Mouse (Mus musculus) activated CD4-positive, CD25-positive, alpha-beta regulatory T cell (primary cell): ENCODE results near the gene Lysmd1. TPM values are rescaled to one million over a fixed set of nuclear protein-coding genes. Genes with fewer than 3 reads are reported as not detected.

Experiments
- polyA plus RNA-seq, 2 experiments: library from polyadenylated mRNA; unstranded; fragments of 100-300 nt; shearing (Covaris generic); gene quantifications; one replicate each; pipeline ENCODE4 v1.2.1; 2017

Gene Lysmd1
- 10 to 100 TPM; 23.6 to 34.9 TPM for polyA plus RNA-seq

GRCm38 (mm10) chr3:95133680-95134101 lies at the start of gene Lysmd1, which contains the start of gene Scnm1:
Gene Lysmd1 (plus strand): TSS chr3:95134088.
Gene Scnm1 (minus strand): TSS chr3:95134011.

GRCm38 (mm10) chr3:95106338-95107117 lies 27.4 kb upstream of the Lysmd1 start, which contains the start of gene Pip5k1a:
Gene Pip5k1a (minus strand): TSS chr3:95106930.

GRCm38 (mm10) chr3:95110911-95111726 lies 22.8 kb upstream of the Lysmd1 start, which contains the start of gene Vps72:
Gene Vps72 (plus strand): TSS chr3:95111022.

DNA sequence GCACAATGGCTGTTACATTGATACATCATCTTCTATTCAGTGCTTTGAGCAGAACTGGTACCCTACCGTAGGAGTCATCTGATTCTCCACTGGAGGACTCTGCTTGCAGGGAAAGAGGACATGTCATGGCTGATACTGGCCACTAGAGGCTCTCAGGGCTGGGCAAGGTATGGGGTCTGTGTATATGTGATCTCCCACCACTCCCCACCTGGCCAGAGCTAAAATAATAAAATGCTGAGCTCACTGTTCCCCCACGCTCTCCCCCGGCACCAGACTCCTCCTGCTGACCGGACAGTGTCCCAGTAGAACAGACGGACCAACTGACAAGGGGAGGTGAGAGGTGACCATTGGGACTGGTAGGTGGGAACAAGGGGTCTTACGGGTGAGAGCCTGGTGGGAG lies 9.6 kb upstream of the Lysmd1 start, which contains the start of gene Tmod4:
Gene Tmod4 (plus strand): TSS at position 231 of the 400 bp plus-strand sequence.

GRCm38 (mm10) chr3:95141952-95142616 lies 8.2 kb downstream of the Lysmd1 start, which contains the start of gene Tnfaip8l2:
Gene Tnfaip8l2 (minus strand): TSS chr3:95142360.

GRCm38 (mm10) chr3:95159987-95160963 lies 26.4 kb downstream of the Lysmd1 start, which contains the start of gene Sema6c:
Gene Sema6c (plus strand): TSS chr3:95160457.

Other genes starting within 250 kb of the Lysmd1 start
- gene Psmb4, start 247.1 kb upstream of the Lysmd1 start, polyA plus RNA-seq: 100 to 1,000 TPM; 395 to 422 TPM
- gene Selenbp1, start 201.0 kb upstream of the Lysmd1 start, polyA plus RNA-seq: 1 to 10 TPM; 1.8 to 2.5 TPM
- gene Rfx5, start 180.0 kb upstream of the Lysmd1 start, polyA plus RNA-seq: 10 to 100 TPM; 22.8 to 24.0 TPM
- gene Pi4kb, start 159.4 kb upstream of the Lysmd1 start, polyA plus RNA-seq: 10 to 100 TPM; 14.1 to 23.6 TPM
- gene Zfp687, start 118.6 kb upstream of the Lysmd1 start, polyA plus RNA-seq: 10 to 100 TPM; 39.4 to 45.0 TPM
- gene Psmd4, start 91.5 kb upstream of the Lysmd1 start, polyA plus RNA-seq: 100 to 1,000 TPM; 267 to 314 TPM
- gene Pip5k1a, start 27.2 kb upstream of the Lysmd1 start, polyA plus RNA-seq: 10 to 100 TPM; 24.1 to 24.5 TPM
- gene Vps72, start 23.1 kb upstream of the Lysmd1 start, polyA plus RNA-seq: 100 to 1,000 TPM in 1 of 2 experiments, 10 to 100 TPM in 1; 99.6 to 118 TPM
- gene Tmod4, start 9.6 kb upstream of the Lysmd1 start, polyA plus RNA-seq: 1 to 10 TPM; 2.0 to 4.4 TPM
- gene Scnm1, start 77 bp upstream of the Lysmd1 start, polyA plus RNA-seq: 100 to 1,000 TPM in 1 of 2 experiments, 10 to 100 TPM in 1; 65.2 to 120 TPM
- 100 to 1,000 TPM; 229 to 255 TPM for gene Tnfaip8l2, start 8.3 kb downstream of the Lysmd1 start, polyA plus RNA-seq
- 1 to 10 TPM; 1.8 to 1.9 TPM for gene Sema6c, start 26.4 kb downstream of the Lysmd1 start, polyA plus RNA-seq
- 10 to 100 TPM; 24.8 to 34.5 TPM for gene Gabpb2, start 83.8 kb downstream of the Lysmd1 start, polyA plus RNA-seq
- 100 to 1,000 TPM; 446 to 449 TPM for gene Cdc42se1, start 94.6 kb downstream of the Lysmd1 start, polyA plus RNA-seq
- 10 to 100 TPM in 1 of 2 experiments, 1 to 10 TPM in 1; 9.1 to 20.6 TPM for gene Mllt11, start 98.1 kb downstream of the Lysmd1 start, polyA plus RNA-seq
- gene Gm128, start 107.5 kb downstream of the Lysmd1 start, polyA plus RNA-seq: 1 to 10 TPM in 1 of 2 experiments, under 1 TPM in 1; 0.42 to 1.2 TPM
- 1 to 10 TPM in 1 of 2 experiments, under 1 TPM in 1; 0.45 to 1.1 TPM for gene Bnipl, start 117.1 kb downstream of the Lysmd1 start, polyA plus RNA-seq
- gene Mindy1, start 147.3 kb downstream of the Lysmd1 start, polyA plus RNA-seq: 10 to 100 TPM; 28.2 to 29.8 TPM
- 1 to 10 TPM; 6.4 to 6.5 TPM for gene Prune1, start 148.0 kb downstream of the Lysmd1 start, polyA plus RNA-seq
- under 1 TPM in 1 of 2 experiments, not detected in 1; 0.85 TPM for gene Anxa9, start 173.1 kb downstream of the Lysmd1 start, polyA plus RNA-seq
- 100 to 1,000 TPM; 193 to 214 TPM for gene Cers2, start 180.7 kb downstream of the Lysmd1 start, polyA plus RNA-seq
- gene Setdb1, start 223.1 kb downstream of the Lysmd1 start, polyA plus RNA-seq: 10 to 100 TPM; 27.3 to 39.2 TPM